Mouse (Mus musculus) heart, embryonic 11.5 days (tissue): Measurements from ENCODE around the gene Nol6. TPM values are rescaled to one million over a fixed set of nuclear protein-coding genes. Genes with fewer than 3 reads are reported as not detected.

ENCODE experiments used
- ATAC-seq: fragments of 200-750 bp; cut with Nextera tagmentation; replicated peaks from 2 replicates; pipeline ENCODE4 v1.8.0; 2017; ENCODE audit warnings: moderate library complexity; ENCODE audit not compliant: insufficient number of reproducible peaks, low FRiP score, low TSS enrichment
- H3K27ac ChIP-seq: fragments of 300-500 bp; sonication (generic); 2 replicates; pipeline ENCODE4 v1.5.1; 2014; ENCODE audit warnings: mild to moderate bottlenecking, low read depth, low read length
- H3K27me3 ChIP-seq: fragments of 300-500 bp; sonication (generic); 2 replicates; pipeline ENCODE4 v1.6.1; 2014; ENCODE audit warnings: mild to moderate bottlenecking, low read length, mixed read lengths; ENCODE audit not compliant: control insufficient read depth, insufficient read depth
- H3K36me3 ChIP-seq: fragments of 300-500 bp; sonication (generic); 2 replicates; pipeline ENCODE4 v1.6.1; 2014; ENCODE audit warnings: mild to moderate bottlenecking, low read length, moderate library complexity, mixed read lengths; ENCODE audit not compliant: control insufficient read depth, insufficient read depth
- H3K4me1 ChIP-seq: fragments of 300-500 bp; sonication (generic); 2 replicates; pipeline ENCODE4 v1.6.1; 2014; ENCODE audit warnings: low read length; ENCODE audit not compliant: control insufficient read depth, insufficient read depth
- H3K4me2 ChIP-seq: fragments of 300-500 bp; sonication (generic); 2 replicates; pipeline ENCODE4 v1.6.1; 2014; ENCODE audit warnings: mild to moderate bottlenecking, moderate library complexity
- H3K4me3 ChIP-seq: fragments of 300-500 bp; sonication (generic); 2 replicates; pipeline ENCODE4 v1.5.1; 2014; ENCODE audit warnings: low read depth, low read length
- H3K9ac ChIP-seq: fragments of 300-500 bp; sonication (generic); 2 replicates; pipeline ENCODE4 v1.6.1; 2014; ENCODE audit warnings: mild to moderate bottlenecking, low read depth, low read length, moderate library complexity
- H3K9me3 ChIP-seq: fragments of 300-500 bp; sonication (generic); replicated peaks from 2 replicates; pipeline ENCODE4 v1.6.1; 2016; ENCODE audit warnings: low read length; ENCODE audit not compliant: control insufficient read depth
- WGBS: fragments of 180-500 bp; shearing (Covaris S2); extraction: QIAGEN DNeasy Blood & Tissue Kit; methylation state at CpG from one replicate; pipeline ENCODE4 v1.1.7; 2014; ENCODE audit not compliant: insufficient replicate concordance; 5-methylcytosine and 5-hydroxymethylcytosine counted together
- polyA plus RNA-seq: library from polyadenylated mRNA; unstranded; fragments of >200 nt; fragmentation: Nextera tagmentation; extraction: Ambion mirVana; gene quantifications from 2 replicates; pipeline ENCODE4 v1.2.1, GENCODE M21; 2014

Nol6 gene
- polyA plus RNA-seq, 1 experiment from 2014 or later = 13.5 TPM

DNA sequence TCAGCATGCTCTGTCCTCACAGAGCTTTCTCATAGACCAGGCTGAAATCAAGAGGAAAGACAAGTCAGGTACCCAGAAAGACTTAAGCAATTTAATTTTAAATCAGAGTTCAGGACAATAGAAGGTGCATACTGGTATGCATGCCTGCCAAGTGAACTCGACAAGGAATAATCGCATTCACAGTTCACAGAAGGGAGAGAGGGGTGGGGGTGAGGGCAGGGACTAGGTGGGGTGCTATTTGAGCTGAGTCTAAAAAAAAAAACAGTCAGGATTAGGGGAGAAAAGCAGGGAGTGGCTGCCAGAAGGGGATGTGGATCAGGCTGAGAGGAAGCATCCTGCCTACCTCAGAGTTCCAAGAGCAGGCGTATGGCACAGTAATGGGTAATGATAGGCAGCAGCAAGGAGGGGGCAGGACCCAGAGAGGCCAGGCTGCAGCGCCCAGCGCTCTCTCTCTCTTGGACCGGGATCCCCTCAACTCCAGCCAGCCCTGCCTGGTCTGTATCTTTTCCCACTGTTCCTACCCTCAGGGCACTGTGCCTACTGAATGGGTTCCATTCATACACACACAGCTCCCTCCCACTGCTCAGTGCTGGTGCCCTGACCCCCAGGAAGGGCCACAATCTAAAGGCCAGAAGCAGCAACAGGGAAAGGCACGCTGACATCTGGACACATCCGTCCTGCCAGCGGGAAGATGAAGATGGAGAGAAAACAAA is 9.7 kb downstream of the Nol6 start:
- H3K36me3 ChIP-seq = peaks cover 37% of the 10 kb centered on the region
- no peaks in the 10 kb centered on the region for H3K27me3 ChIP-seq
- WGBS = 86% methylated on average over 9 of the region's 9 CpGs

GRCm38 (mm10) chr4:41108717-41109425 is 15.4 kb downstream of the Nol6 start:
- no peak overlapping the region for H3K9ac ChIP-seq
- no peaks in the 10 kb centered on the region for H3K9me3 ChIP-seq
- H3K4me1 ChIP-seq = no peaks in the 10 kb centered on the region
- no peak overlapping the region for H3K27ac ChIP-seq
- no peak for ATAC-seq
- H3K27me3 ChIP-seq = no peaks in the 10 kb centered on the region
- H3K4me3 ChIP-seq = no peak overlapping the region
- no peak overlapping the region for H3K4me2 ChIP-seq
- H3K36me3 ChIP-seq = no peaks in the 10 kb centered on the region
- 67% methylated on average over 10 of the region's 10 CpGs for WGBS

More for the DNA sequence above, 9.7 kb downstream of the Nol6 start:
- Histone ChIP-seq H3K4me1 (no peaks in the 10 kb centered on the region), H3K9me3 (no peaks in the 10 kb centered on the region), H3K4me2 (no peak overlapping the region), H3K9ac (no peak overlapping the region), H3K27ac (no peak overlapping the region), H3K4me3 (no peak overlapping the region)
- no peak for ATAC-seq

- no peak overlapping the region for H3K4me3 ChIP-seq
- ATAC-seq = no peak; the same call in 1 of the 2 replicates
- H3K9me3 ChIP-seq = no peaks in the 10 kb centered on the region
- no peak overlapping the region for H3K9ac ChIP-seq
- H3K36me3 ChIP-seq = no peaks in the 10 kb centered on the region
- H3K4me2 ChIP-seq = no peak overlapping the region
- no peak overlapping the region for H3K27ac ChIP-seq
- H3K4me1 ChIP-seq = no peaks in the 10 kb centered on the region
- WGBS = 63% methylated on average over 4 of the region's 4 CpGs
- H3K27me3 ChIP-seq = no peaks in the 10 kb centered on the region
Observed at GRCm38 (mm10) chr4:41107440-41107839, 16.8 kb downstream of the Nol6 start.

DNA sequence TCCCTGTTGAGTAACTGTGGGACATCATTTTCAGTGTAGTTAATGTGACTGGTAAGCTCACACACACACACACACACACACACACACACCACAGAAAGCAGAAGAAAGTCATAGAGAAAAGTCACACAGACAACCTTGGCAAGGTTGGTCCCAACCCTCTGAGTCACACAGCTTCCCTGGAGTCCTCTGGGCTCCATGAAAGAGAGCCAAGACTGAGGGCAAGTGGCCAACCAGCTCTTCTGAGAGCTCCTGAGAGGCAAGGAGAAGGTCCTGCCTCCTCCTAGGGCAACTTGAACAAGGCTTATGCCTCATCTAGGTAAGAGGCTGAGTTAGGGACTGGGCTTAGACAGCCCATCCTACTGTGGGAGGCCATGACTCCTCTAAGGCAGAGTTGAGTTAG is 21.4 kb downstream of the Nol6 start:
- Histone ChIP-seq H3K27ac (no peak overlapping the region), H3K27me3 (peaks cover 17% of the 10 kb centered on the region), H3K36me3 (no peaks in the 10 kb centered on the region), H3K9me3 (no peaks in the 10 kb centered on the region), H3K4me1 (peaks cover 6% of the 10 kb centered on the region; the same call in 1 of the 2 replicates), H3K4me3 (no peak overlapping the region), H3K9ac (no peak overlapping the region), H3K4me2 (no peak overlapping the region)
- no peak for ATAC-seq

- Histone ChIP-seq H3K4me3 (no peak overlapping the region), H3K9ac (no peak overlapping the region), H3K36me3 (no peaks in the 10 kb centered on the region), H3K4me2 (no peak overlapping the region), H3K27ac (no peak overlapping the region), H3K9me3 (no peaks in the 10 kb centered on the region), H3K27me3 (peaks cover 26% of the 10 kb centered on the region), H3K4me1 (peaks cover 16% of the 10 kb centered on the region)
- no peak for ATAC-seq
- WGBS = 55% methylated on average over 1 of the region's 1 CpGs
Observed at GRCm38 (mm10) chr4:41100986-41101385, 23.3 kb downstream of the Nol6 start.

- Histone ChIP-seq H3K27ac (no peak overlapping the region), H3K27me3 (peaks cover 32% of the 10 kb centered on the region), H3K36me3 (no peaks in the 10 kb centered on the region), H3K9ac (peak overlapping the region; percentile 59; the same call in 1 of the 2 replicates), H3K9me3 (no peaks in the 10 kb centered on the region), H3K4me3 (peak overlapping the region; percentile 47), H3K4me2 (peak overlapping the region; percentile 94), H3K4me1 (peaks cover 30% of the 10 kb centered on the region)
- WGBS = 16% methylated on average over 11 of the region's 11 CpGs
- no peak for ATAC-seq
Observed at GRCm38 (mm10) chr4:41098577-41098951, 25.7 kb downstream of the Nol6 start.

DNA sequence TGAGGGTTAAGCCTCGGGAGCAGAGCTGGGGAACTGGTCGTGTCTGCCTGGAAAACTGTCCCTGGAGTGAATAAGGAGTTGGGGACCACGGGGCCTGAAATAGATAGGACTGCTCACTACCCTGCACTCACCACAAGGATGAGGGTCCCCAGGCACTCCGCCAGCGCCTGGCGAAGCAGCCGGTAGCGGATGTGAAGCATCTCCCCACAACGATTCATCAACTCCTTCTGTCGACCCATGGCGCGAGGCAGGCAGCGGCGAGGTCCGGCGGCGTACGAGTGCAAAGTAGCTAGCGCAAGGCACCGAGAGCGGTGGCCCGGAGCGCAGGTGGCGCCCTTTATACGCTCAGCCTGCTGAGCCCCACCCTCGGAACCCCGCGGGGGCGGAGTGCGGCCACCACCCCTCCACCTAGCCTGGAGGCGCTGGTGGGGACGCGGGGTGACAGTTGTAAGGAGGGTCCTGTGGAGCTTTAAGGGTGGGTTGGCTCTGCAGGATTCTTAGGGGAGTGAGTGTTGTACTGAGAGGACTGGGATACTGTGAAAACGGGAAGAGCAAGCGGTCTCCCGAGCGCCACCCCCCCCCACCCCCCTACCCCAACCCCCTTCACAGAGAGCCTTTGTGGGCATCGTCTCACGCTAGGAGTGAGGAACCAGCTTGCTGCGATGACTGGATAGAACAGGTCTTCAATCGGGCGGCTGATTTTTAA is 26.2 kb downstream of the Nol6 start, which contains the start of gene Aqp3:
Gene Aqp3 (minus strand): TSS at position 313 of the 706 bp plus-strand sequence.
- H3K4me3 ChIP-seq = peak within 1 kb of the TSS; percentile 47
- WGBS = 1% methylated on average over 42 of the region's 42 CpGs
- ATAC-seq = peak; percentile 78

GRCm38 (mm10) chr4:41097381-41097780 is 26.9 kb downstream of the Nol6 start:
- WGBS = 51% methylated on average over 13 of the region's 13 CpGs
- Histone ChIP-seq H3K36me3 (no peaks in the 10 kb centered on the region), H3K27ac (no peak overlapping the region), H3K9me3 (no peaks in the 10 kb centered on the region), H3K4me3 (peak overlapping the region; percentile 47), H3K27me3 (peaks cover 32% of the 10 kb centered on the region), H3K9ac (peak overlapping the region; percentile 59; the same call in 1 of the 2 replicates), H3K4me1 (peaks cover 30% of the 10 kb centered on the region), H3K4me2 (peak overlapping the region; percentile 94)
- ATAC-seq = no peak

More for the DNA sequence above, 26.2 kb downstream of the Nol6 start, which contains the start of gene Aqp3:
- Histone ChIP-seq H3K4me2 (peak within 1 kb of the TSS; percentile 94), H3K36me3 (no peaks in the 10 kb centered on the region), H3K9me3 (no peaks in the 10 kb centered on the region), H3K4me1 (peaks cover 30% of the 10 kb centered on the region), H3K9ac (peak within 1 kb of the TSS; percentile 59), H3K27me3 (peaks cover 32% of the 10 kb centered on the region), H3K27ac (no peak within 1 kb of the TSS)
